Mouse (Mus musculus): ENCODE results near the gene Vegfc. TPM values are rescaled to one million over a fixed set of nuclear protein-coding genes. Genes with fewer than 3 reads are reported as not detected.
A peak's percentile ranks its signal among the peaks of the same experiment; 100 is the strongest.

The Vegfc gene
- polyA plus RNA-seq, 1 experiment, result 1.2 TPM

DNA sequence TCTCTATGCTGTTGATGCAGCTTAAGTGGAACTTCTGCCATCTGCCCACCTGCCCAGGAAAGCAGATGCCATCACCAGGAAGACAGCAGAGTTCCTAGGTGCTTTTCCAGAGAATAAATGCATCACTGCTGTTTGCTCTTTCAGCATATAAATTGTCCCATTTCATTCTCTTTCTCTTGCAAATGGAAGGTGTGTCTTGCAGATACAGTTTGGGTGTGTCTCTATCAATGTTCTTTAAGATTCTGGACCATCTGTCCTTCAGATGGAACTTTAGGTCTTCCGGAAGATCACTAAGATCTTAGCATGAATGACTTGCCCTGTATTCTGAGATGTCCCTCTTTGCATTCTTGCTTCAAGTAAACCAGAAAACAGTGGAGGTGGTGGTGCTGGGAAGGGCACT lies 1.1 kb upstream of the Vegfc start:
- Histone ChIP-seq H3K36me3 (ENCODE audit: control insufficient read depth, insufficient read depth, low read length) (no peaks in the 10 kb centered on the region), H3K4me1 (replicated peaks; ENCODE audit: control insufficient read depth, insufficient read depth, low read length) (peaks cover 3% of the 10 kb centered on the region; the same call in 1 of the 2 replicates), H3K27ac (ENCODE audit: control insufficient read depth, insufficient read depth, low read length) (no peak overlapping the region), H3K4me3 (ENCODE audit: control insufficient read depth, insufficient read depth, low read length) (no peak overlapping the region), H3K27me3 (ENCODE audit: control insufficient read depth, insufficient read depth, low read length) (peaks cover 10% of the 10 kb centered on the region; the same call in 1 of the 2 replicates)
- TF ChIP-seq CTCF (IDR thresholded peaks at IDR 0.05; ENCODE audit: borderline replicate concordance, control insufficient read depth, extremely low read depth, insufficient read depth, low read length, poor library complexity) (no peak), POLR2A (IDR thresholded peaks at IDR 0.05; ENCODE audit: control insufficient read depth, extremely low read depth, insufficient read depth, low read length, poor library complexity) (no peak)
- no peak for DNase-seq
- 90% methylated on average over 1 of the region's 1 CpGs for WGBS

DNA sequence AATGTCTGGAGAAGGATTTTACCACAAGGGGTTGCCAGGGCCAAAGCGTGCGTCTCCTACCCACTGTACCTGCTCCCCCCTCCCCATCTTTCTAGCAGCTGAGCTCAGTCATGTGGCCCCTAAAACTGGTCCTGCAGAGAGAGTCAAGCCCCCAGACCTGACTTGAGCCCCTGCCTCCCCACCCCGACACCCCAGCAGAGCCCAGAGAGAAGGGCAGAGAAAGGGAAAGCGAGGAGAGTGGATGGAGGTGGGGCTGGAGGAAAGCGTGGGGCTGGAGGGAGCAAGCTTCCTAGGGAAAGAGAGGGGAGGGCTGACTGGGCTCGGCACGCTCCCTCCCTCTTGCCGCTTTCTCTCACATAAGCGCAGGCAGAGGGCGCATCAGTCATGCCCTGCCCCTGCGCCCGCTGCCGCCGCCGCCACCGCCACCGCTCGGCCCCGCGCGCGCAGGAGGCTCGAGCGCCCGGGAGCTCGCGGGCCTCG lies 575 bp upstream of the Vegfc start:
- Histone ChIP-seq H3K4me3 (ENCODE audit: control insufficient read depth, insufficient read depth, low read length) (peak overlapping the region; percentile 26), H3K27me3 (ENCODE audit: control insufficient read depth, insufficient read depth, low read length) (peaks cover 10% of the 10 kb centered on the region; the same call in 1 of the 2 replicates), H3K27ac (ENCODE audit: control insufficient read depth, insufficient read depth, low read length) (no peak overlapping the region), H3K4me1 (replicated peaks; ENCODE audit: control insufficient read depth, insufficient read depth, low read length) (peaks cover 3% of the 10 kb centered on the region; the same call in 1 of the 2 replicates), H3K36me3 (ENCODE audit: control insufficient read depth, insufficient read depth, low read length) (no peaks in the 10 kb centered on the region)
- DNase-seq, result no peak
- 2% methylated on average over 24 of the region's 28 CpGs for WGBS
- TF ChIP-seq POLR2A (IDR thresholded peaks at IDR 0.05; ENCODE audit: control insufficient read depth, extremely low read depth, insufficient read depth, low read length, poor library complexity) (no peak), CTCF (IDR thresholded peaks at IDR 0.05; ENCODE audit: borderline replicate concordance, control insufficient read depth, extremely low read depth, insufficient read depth, low read length, poor library complexity) (no peak)

DNA sequence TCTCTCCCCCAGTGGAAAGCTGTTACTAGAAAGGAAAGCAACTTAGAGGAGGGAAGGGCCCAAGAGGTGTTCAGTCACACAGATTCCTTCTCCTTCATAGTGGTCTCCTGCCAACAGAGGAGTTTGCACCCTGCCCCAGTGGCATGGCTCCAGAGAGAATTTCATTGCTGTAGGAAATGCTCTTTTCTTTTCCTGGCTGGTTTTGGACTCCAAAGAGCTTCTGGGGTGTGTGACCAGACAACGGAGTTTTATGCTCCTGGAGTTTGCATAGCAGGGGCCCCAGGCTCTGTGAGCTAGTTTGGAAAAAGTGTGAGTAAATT lies 675 bp downstream of the Vegfc start:
- peaks cover 10% of the 10 kb centered on the region; the same call in 1 of the 2 replicates for H3K27me3 ChIP-seq (ENCODE audit: control insufficient read depth, insufficient read depth, low read length)
- no peaks in the 10 kb centered on the region for H3K36me3 ChIP-seq (ENCODE audit: control insufficient read depth, insufficient read depth, low read length)
- H3K4me3 ChIP-seq (ENCODE audit: control insufficient read depth, insufficient read depth, low read length), result no peak overlapping the region
- WGBS, result 31% methylated on average over 1 of the region's 1 CpGs
- no peak for DNase-seq
- peaks cover 3% of the 10 kb centered on the region; the same call in 1 of the 2 replicates for H3K4me1 ChIP-seq (replicated peaks; ENCODE audit: control insufficient read depth, insufficient read depth, low read length)
- TF ChIP-seq CTCF (IDR thresholded peaks at IDR 0.05; ENCODE audit: borderline replicate concordance, control insufficient read depth, extremely low read depth, insufficient read depth, low read length, poor library complexity), result no peak
- no peak for TF ChIP-seq POLR2A (IDR thresholded peaks at IDR 0.05; ENCODE audit: control insufficient read depth, extremely low read depth, insufficient read depth, low read length, poor library complexity)
- H3K27ac ChIP-seq (ENCODE audit: control insufficient read depth, insufficient read depth, low read length), result no peak overlapping the region

GRCm38 (mm10) chr8:54079001-54079400 lies 1.6 kb downstream of the Vegfc start:
- no peak overlapping the region for H3K4me3 ChIP-seq (ENCODE audit: control insufficient read depth, insufficient read depth, low read length)
- H3K4me1 ChIP-seq (replicated peaks; ENCODE audit: control insufficient read depth, insufficient read depth, low read length), result peaks cover 3% of the 10 kb centered on the region; the same call in 1 of the 2 replicates
- 34% methylated on average over 11 of the region's 11 CpGs for WGBS
- DNase-seq, result no peak
- peaks cover 10% of the 10 kb centered on the region; the same call in 1 of the 2 replicates for H3K27me3 ChIP-seq (ENCODE audit: control insufficient read depth, insufficient read depth, low read length)
- H3K27ac ChIP-seq (ENCODE audit: control insufficient read depth, insufficient read depth, low read length), result no peak overlapping the region
- no peaks in the 10 kb centered on the region for H3K36me3 ChIP-seq (ENCODE audit: control insufficient read depth, insufficient read depth, low read length)
- TF ChIP-seq POLR2A (IDR thresholded peaks at IDR 0.05; ENCODE audit: control insufficient read depth, extremely low read depth, insufficient read depth, low read length, poor library complexity) (no peak), CTCF (IDR thresholded peaks at IDR 0.05; ENCODE audit: borderline replicate concordance, control insufficient read depth, extremely low read depth, insufficient read depth, low read length, poor library complexity) (no peak)

- no peak for DNase-seq
Measured at GRCm38 (mm10) chr8:54079601-54080000, 2.2 kb downstream of the Vegfc start.

DNA sequence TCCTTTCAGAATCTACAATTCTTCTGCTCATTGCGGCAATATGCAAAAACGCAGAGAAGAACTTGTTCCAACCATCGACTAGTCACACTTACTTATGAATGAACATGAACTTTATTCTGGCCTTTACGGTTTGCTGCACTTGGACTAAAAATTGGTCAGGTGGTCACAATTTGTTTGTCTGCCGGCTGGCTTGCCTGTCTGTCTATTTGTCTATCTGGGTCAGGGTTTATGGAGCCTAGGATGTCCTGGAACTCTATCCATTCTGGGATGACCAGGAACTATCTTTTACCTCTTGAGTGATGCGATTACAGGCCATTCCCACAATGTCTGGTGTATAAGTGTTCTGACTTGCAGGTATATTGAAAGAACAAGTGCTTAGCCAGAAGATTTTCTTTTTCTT lies 8.5 kb downstream of the Vegfc start:
- TF ChIP-seq POLR2A (IDR thresholded peaks at IDR 0.05; ENCODE audit: control insufficient read depth, extremely low read depth, insufficient read depth, low read length, poor library complexity) (no peak), CTCF (IDR thresholded peaks at IDR 0.05; ENCODE audit: borderline replicate concordance, control insufficient read depth, extremely low read depth, insufficient read depth, low read length, poor library complexity) (no peak)
- 28% methylated on average over 6 of the region's 6 CpGs for WGBS

More at GRCm38 (mm10) chr8:54079601-54080000, 2.2 kb downstream of the Vegfc start:
- Histone ChIP-seq H3K4me1 (replicated peaks; ENCODE audit: control insufficient read depth, insufficient read depth, low read length) (peaks cover 3% of the 10 kb centered on the region; the same call in 1 of the 2 replicates), H3K4me3 (ENCODE audit: control insufficient read depth, insufficient read depth, low read length) (no peak overlapping the region), H3K27me3 (ENCODE audit: control insufficient read depth, insufficient read depth, low read length) (peaks cover 10% of the 10 kb centered on the region; the same call in 1 of the 2 replicates), H3K27ac (ENCODE audit: control insufficient read depth, insufficient read depth, low read length) (no peak overlapping the region), H3K36me3 (ENCODE audit: control insufficient read depth, insufficient read depth, low read length) (no peaks in the 10 kb centered on the region)
- no peak for TF ChIP-seq CTCF (IDR thresholded peaks at IDR 0.05; ENCODE audit: borderline replicate concordance, control insufficient read depth, extremely low read depth, insufficient read depth, low read length, poor library complexity)
- no peak for TF ChIP-seq POLR2A (IDR thresholded peaks at IDR 0.05; ENCODE audit: control insufficient read depth, extremely low read depth, insufficient read depth, low read length, poor library complexity)

GRCm38 (mm10) chr8:54087114-54087513 lies 9.7 kb downstream of the Vegfc start:
- Histone ChIP-seq H3K4me1 (replicated peaks; ENCODE audit: control insufficient read depth, insufficient read depth, low read length) (no peaks in the 10 kb centered on the region), H3K36me3 (ENCODE audit: control insufficient read depth, insufficient read depth, low read length) (no peaks in the 10 kb centered on the region), H3K27ac (ENCODE audit: control insufficient read depth, insufficient read depth, low read length) (no peak overlapping the region), H3K4me3 (ENCODE audit: control insufficient read depth, insufficient read depth, low read length) (no peak overlapping the region), H3K27me3 (ENCODE audit: control insufficient read depth, insufficient read depth, low read length) (no peaks in the 10 kb centered on the region)
- no peak for DNase-seq
- TF ChIP-seq POLR2A (IDR thresholded peaks at IDR 0.05; ENCODE audit: control insufficient read depth, extremely low read depth, insufficient read depth, low read length, poor library complexity) (no peak), CTCF (IDR thresholded peaks at IDR 0.05; ENCODE audit: borderline replicate concordance, control insufficient read depth, extremely low read depth, insufficient read depth, low read length, poor library complexity) (no peak)
- 25% methylated on average over 2 of the region's 2 CpGs for WGBS

More for the DNA sequence above, 8.5 kb downstream of the Vegfc start:
- Histone ChIP-seq H3K4me3 (ENCODE audit: control insufficient read depth, insufficient read depth, low read length) (no peak overlapping the region), H3K27me3 (ENCODE audit: control insufficient read depth, insufficient read depth, low read length) (no peaks in the 10 kb centered on the region), H3K27ac (ENCODE audit: control insufficient read depth, insufficient read depth, low read length) (no peak overlapping the region), H3K36me3 (ENCODE audit: control insufficient read depth, insufficient read depth, low read length) (no peaks in the 10 kb centered on the region), H3K4me1 (replicated peaks; ENCODE audit: control insufficient read depth, insufficient read depth, low read length) (no peaks in the 10 kb centered on the region)
- DNase-seq, result no peak

All from thymus, adult 2 months (tissue).